Mouse (Mus musculus): ENCODE results near the gene Elf2. TPM values are rescaled to one million over a fixed set of nuclear protein-coding genes. Genes with fewer than 3 reads are reported as not detected.
A peak's percentile ranks its signal among the peaks of the same experiment; 100 is the strongest.
"Not testable (repeated sequence)": the region's sequence is repeated elsewhere in the genome, so short reads cannot be mapped to it uniquely, and the experiment has no call there.

Gene Elf2
- total RNA-seq, 1 experiment from 2014 or later: 88.0 TPM

DNA sequence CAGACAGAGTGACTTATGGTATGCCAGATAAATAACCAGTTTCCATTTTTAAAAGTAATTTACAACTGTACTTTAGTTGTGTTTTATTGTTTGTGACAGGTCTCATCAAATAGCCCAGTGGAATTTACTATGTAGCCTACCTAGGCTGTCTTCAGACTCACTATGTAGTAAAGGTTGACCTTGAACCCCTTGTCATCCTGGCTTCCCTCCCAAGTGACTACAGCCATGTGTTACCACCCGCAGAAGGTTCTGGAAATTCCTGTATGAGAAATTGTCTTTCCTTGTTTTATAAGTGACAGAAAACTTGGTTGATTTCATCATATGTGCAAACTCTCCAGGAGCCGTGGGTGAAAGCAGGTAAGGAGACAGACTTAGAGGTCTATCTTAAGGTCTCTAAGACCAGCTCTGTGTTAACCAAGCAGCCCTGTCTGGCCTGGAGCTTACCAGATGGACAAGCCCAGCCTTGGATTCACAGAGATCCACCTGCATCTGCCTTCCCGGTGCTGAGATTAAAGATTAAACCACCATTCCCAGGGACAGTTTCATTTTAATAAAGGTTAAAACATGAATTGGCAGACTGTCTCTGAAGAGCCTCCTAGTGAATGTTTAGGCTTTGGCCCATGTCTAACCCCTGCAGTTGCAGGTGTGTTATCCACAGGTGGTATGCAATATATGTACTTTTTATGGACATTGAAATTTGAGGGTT lies 108.1 kb downstream of the Elf2 start:
- no peak for DNase-seq

DNA sequence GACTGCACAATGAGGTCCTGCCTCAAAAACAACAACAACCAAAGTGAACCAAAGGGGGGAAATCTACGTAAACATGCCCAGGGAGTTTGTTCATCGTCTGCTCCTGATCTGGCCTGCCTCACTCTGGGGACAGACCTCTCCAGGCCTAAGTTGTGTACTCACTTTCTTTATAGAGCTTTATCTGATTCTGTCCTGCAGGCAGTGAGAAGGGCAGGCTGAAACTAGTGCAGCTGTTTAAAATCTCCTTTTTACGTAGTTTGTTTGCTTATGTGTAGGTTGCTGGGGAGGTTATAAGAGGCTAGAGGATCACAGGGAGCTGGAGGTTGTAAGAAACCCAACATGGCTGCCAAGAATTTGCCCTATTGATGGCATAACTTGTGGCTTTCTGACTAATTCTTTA lies 109.0 kb downstream of the Elf2 start:
- no peak for DNase-seq

DNA sequence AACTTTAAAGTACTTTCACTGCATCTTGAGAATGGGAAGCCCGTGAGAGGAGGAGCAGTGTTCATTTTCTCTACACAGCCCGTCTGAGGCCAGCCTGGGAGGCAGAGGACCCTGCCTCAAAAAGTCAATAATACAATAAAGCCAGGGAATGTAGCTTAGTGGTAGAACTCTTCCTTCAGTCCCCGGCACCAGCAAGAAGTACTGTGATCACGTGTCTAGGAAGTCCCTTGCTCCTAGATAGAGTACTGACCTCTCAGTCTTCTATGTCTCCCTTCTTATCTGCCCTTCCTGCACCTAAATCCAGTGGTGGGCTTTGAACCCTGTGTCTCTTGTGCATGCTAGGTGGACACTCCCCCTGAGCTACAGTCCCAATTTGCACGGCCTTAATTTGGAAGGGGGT lies 109.6 kb downstream of the Elf2 start:
- DNase-seq: no peak

DNA sequence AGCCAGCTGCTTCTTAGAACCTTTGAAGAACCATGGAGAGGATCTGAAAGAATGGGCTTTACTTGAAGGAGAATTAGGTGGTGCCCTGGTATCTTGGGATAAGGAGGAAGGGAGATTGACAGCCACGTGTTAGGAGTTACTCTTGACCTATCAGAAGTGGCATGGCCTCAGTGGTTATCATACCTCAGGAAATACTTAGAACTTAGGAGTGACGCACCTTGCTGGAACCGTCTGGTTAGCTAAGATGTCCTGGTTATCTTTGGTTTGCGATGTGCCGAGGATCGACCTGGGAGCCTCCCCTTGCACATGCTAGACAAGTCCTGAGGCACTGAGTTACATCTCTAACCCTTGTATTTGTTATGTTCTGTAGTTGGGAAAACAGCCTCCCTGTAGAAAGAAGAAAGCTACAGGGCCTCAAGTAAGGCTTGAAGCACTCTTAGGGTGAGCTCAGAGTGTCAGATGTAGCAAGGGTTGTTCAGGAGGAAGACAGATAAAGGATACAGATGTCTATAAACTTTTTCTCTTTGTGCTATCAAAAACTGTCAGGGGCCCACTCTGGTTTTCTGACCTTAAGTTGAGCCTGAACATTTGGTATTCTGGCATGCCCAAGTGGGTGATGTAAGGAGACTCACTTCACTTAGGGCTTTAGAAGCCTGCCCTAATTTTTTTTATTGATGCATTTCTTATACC lies 110.2 kb downstream of the Elf2 start:
- DNase-seq: no peak

DNA sequence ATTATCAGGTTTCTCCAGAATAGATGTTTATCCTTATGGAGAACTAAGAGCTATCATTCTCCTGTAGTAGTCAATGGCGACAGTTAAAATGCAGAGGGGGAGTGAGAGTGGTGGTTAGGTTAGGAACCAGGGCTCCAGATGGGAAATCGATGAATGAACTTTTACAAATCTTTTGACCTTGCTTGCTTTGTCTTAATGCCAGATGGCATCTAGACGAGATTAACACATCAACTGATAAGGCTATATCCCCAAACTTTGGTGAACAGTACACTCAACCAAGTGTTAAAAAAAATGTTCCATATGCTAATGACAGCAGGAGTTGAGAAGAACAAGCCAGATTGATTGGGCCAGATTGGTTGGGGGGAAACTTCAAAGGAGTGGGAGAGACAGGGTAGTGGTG lies 111.2 kb downstream of the Elf2 start:
- DNase-seq: no peak

DNA sequence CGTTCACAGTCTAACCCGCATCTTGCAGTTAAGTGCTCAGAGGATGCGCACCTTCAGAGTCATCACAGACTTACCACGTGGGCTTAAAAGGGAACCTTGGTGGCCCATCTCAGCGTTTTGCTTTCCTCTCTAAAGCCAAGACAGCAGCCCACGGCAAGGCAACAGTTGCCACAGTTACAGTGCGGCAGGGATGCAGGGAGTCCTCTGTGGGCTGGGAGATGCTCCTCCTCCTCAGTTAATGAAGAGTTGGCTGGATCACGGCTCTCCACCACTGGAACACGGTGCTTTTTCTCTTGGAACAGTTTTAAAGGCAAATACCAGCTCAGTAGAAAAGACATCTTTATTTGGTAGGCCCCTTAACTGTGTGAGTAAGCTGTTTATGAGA lies 111.7 kb downstream of the Elf2 start:
- no peak for DNase-seq

DNA sequence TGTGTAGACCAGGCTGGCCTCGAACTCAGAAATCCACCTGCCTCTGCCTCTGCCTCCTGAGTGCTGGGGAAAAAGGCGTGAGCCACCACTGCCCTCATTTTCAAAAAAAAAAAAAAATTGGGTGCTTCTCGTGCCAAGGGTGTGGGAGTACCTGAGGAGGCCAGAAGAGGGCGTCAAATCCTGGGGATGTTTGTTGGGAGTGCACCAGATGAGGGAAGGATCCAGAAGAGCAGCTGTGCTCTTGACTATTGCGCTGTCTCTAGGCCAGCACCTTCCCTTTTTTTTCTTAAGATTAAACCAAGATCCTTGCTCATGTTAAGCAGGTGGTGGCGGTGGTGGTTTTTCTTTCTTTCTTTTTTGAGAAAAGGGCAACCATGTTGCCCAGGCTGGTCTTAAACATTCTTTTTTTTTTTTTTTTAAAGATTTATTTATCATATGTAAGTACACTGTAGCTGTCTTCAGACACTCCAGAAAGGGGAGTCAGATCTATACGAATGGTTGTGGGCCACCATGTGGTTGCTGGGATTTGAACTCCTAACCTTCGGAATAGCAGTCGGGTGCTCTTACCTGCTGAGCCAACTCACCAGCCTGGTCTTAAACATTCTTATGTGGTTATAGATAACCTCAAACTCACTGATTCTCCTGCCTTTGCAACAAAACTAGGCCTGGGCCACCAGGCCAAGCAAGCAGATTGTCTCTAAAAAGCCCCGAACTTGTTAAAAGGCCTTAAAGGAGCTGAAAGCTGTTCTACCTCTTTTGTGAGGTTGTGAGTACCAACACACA lies 112.2 kb downstream of the Elf2 start:
- DNase-seq: peak; percentile 50

DNA sequence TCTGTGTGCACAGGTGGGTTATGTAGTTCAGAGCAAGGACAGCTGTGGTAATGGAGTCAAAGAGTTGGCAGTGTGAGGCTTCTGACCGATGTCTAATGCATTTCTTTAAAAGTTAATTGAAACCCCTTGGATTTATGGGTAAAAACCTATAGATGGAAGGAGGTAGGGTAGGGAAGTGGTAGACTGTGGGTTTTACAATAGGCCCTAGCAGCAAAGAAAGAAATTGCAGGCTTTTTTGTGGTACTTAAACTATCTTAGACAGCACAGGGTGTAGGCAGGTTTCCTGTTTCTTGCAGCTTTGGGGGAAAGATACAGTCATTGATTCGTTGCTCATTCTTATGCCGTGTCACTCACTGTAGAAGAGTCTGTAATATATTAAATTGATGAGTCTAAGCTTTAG lies 113.9 kb downstream of the Elf2 start:
- no peak for DNase-seq

DNA sequence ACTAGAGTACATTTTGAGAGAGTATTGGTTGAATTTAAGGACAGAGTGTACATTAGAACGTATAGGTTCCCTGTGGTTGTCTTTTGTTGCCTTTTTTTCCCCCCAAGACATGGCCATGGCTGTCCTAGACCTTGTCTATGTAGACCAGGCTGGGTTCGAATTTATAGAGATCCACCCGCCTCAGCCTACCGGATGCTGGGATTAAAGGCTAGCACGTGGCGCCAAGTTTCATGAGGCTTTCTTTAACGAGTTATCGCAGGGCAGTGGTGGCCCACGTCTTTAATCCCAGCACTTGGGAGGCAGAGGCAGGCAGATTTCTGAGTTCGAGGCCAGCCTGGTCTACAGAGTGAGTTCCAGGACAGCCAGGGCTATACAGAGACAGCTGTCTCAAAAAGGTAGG lies 114.5 kb downstream of the Elf2 start:
- DNase-seq: no peak

DNA sequence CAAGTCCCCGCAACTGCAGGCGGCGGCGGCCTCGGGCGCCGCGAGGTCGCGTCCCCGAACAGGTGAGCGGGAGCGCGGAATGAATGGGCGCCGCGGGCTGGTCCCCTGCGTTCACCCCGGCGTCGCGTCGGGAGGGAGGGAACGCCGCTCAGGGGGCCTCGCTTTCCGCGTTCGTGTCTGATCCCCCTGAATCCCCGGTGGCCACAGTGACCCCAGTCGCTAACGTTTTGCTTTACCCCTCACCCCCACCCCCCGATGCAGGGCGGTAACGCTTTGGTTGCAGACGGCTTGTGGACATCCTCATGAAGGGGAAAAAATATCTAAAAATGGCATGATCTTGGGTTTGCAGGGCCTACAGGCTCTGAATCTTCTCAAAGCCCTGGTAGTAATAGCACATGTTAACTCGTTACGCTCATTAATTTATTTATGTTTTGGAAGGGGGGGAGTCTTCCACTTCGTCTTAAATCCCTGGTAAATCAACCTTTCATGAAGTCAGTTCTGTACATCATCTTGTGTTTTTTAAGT lies 115.2 kb downstream of the Elf2 start:
- DNase-seq: no peak

DNA sequence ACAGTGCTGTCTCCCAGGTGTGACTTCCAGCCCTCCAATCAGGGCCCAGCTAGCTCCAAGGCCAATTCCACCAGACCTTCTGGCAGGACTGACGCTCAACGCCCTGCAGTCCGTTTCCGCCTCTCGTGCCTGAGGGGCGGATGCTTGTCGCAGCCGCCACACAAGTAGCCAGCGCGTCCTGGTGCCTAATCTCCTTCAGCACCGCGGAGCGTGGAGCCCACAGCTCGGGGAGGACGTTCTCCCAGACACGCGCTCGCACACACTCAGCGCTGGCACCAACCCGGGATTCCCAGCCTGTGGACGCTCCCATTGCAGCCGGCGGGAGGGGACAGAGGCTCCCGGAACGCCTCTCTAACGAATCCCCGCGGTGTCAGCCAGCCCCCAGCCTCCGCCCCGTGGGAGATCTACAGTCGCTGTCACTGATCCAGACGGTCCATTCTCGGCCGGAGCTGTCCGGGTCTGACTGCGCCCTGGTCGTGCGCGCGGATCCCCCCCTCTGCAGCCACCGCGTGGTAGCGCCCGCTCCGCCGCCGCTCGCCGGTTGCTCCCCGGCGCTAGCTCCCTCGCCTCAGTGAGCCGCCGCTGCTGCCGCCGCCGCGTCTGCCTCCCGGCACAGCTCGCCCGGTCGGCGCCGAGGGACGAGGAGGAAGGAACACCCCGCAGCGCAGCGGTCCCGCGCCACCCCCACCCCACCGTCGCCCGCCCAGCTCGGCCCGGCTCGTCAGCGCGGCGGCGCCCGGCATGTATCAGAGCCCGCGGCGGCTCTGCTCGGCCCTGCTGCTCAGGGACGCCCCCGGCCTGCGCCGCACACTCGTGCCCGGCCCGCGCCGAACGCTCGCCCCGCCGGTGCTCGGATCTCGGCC lies 115.9 kb downstream of the Elf2 start, which contains the start of gene Noct:
TSS of gene Noct (plus strand) at position 85 of the 863 bp plus-strand sequence.
- DNase-seq: peak; percentile 86

DNA sequence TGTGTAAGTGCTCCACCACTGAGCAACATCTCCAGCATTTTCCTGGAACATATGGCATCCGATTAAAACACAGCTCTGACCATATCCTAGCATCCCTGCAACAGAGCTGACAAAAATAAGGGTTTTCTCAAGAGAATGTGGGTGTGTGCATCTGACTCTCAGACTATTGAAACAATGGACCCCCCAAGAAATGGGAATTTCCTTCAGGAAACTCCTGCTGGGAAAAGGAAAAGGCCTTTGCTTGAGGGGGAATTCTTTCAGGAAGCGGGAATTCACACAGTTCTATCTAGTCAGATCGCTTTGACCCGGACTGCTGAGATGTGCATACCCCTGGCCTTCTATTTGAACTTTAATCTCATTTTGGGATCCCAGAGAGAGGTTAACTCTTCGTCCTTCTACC lies 116.9 kb downstream of the Elf2 start:
- no peak for DNase-seq

DNA sequence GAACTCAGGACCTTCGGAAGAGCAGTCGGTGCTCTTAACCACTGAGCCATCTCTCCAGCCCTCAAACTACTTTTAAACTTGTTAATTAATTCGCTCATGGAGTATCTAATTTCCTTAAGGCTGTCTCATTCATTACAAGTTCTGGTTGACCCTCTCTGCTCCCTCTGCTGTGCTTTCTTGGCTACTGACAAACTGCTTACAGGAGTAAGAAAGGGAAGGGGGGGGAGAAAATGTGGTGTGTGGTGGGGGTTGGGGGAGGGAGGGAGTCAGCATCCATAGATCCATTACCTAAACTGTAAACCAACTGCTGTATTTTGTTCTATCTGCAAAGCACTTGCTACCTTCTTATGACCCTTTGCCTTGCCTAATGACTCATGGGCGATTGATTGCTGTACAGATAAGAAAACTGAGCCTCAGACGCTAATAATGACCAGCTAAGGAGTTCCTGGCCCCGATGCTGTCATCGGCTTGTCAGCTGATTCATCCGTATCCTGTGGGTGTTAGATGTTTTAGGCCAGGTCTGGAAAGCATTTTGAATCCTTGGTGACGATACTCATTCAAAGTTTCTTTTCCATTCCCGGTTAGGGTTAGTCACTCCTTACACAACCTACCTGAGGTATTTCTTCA lies 117.5 kb downstream of the Elf2 start:
- no peak for DNase-seq

DNA sequence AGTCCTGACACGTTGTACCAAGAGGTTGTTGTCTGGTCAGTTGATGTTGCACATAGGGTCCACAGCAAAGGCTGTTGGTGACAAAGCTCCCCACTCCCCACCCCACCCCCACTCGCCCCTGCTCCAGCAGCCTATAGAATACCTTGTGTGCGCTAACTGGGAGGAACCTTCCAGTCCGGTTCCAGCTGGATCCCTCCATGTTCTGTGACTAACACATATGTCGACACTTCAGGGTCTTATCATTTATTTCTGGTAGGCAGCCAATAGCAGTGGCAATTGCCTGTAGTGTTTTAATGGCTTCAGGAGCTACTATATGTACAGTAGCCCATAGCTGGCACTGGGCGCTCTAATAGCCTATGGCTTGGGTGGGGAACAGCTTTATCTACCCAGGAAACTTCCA lies 118.2 kb downstream of the Elf2 start:
- DNase-seq: no peak

DNA sequence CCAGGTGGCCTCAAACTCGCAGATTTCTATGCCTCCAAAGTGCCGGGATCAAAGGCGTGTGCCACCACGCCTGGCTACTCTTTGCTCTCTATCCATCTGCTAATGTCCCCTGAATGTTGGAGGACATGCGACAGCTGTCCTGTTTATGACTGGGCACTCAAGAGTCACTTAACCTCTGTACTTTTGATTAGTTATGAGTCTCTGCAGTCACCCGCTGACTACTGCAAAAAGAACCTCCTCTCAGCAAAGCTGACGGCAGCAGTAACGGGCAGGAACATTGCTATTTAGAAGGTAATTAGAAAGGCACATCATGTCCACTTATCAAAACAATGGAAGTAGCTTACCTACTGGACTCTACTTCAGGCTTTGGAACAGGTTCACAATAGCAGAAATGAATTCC lies 118.6 kb downstream of the Elf2 start:
- DNase-seq: no peak

DNA sequence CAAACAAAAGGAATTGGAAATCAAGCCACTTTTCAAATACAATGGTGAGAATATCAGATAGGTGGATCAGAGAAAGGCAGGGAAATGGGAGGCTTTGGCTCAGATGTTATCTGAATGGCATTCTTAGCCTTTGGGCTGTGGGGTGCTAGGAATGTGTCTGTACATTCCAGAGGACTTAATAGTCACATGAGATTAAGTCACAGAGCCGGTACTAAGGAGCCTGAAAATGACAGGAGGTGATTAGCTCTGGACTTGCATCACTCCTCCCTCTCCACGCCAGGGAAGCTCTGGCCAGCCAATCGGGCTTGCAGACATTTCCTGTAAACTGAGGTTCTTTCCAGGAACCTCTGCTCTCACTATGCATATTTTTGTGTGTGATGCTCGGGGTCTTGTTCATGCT lies 119.6 kb downstream of the Elf2 start:
- no peak for DNase-seq

DNA sequence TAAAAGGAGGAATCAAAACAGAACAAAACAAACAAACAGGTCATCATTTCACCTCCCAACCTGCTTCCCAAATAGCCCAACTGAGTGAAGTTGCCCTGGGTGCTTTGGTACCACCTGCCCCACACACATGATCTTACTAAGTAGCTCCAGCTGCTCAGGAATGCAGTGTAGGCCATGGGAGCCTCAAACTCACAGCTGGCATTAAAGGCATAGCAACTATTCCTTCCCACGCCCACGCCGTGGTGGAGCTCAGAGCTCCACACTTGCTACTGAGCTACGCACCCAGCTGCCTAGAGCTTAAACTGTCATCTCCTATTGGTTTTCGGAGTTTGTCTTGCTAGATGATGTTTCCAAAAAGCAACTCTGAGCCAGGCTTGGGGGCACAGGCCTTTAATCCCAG lies 121.2 kb downstream of the Elf2 start:
- DNase-seq: no peak

DNA sequence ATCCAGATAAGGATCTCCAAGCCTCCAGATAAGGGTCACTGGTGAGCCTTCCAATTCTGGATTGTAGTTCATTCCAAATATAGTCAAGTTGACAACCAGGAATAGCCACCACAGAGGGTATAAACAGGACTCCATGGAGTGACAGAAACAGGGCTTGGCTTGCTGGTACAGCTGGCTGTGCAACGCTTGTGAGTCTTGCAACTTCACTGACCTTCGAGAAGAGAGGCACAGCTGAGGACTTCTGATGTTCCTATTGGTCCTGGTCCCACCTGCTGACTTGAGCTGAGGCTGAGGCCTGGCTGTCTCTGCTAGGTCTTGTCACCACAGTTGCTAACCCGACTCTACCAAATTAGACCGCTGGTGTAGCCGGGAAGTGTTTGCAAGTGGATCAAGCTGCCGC lies 122.1 kb downstream of the Elf2 start:
- DNase-seq: not testable (repeated sequence)

DNA sequence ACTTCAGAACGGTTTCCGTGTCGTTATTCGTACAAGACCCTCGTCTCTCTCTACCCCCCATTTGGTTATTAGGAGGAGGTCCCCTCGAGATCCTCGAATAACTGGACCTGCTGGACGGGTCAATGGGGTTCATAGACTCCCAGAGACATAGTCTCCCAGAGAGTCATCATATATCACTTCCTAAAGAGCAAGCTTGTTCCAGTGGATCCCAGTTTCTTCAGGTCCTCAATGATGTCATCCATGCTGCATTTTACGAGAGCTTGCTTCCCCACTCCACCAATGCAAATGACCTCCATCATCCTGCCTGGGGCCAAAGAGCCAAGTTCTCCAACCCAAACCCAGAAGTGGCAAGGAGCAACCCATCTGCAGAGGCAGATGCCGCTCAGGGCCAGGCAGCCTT lies 124.1 kb downstream of the Elf2 start:
- not testable (repeated sequence) for DNase-seq

DNA sequence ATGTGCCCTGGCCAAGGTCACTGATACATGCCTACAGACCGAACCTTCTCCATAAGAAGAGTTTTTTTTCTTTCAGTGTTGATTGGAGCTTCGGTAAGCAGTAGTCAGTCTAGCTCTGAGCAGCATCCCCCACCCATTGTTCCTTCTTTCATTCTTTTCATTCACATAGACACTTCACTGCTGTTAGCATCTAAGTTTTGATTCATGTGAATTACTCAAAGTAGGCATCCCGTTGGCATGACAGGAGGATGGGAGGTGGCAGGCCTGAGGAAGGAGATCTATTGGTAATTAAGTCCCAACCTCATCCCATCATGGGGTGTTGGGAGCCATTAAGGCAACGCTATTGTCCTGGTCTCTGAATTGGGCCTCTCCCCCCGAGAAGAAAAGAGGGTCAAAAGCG lies 124.8 kb downstream of the Elf2 start:
- no peak for DNase-seq

DNA sequence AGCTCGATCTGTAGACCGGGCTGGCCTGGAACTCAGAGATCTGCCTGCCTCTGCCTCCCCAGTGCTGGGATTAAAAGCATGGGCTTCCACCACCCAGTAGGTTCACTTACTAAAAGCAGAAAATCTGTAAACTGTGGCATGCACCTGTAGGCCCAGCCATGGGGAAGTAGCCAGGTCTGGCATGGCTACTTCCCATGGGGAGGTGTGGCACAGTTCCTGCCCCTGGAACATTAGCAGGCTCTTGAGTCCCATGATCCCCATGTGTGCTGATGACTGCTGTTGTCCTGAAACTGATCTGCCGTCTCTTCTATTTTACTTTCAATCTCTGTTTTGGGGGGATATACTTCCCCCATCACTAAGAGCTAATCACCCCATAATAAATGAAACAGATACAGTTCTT lies 127.4 kb downstream of the Elf2 start:
- DNase-seq: no peak

DNA sequence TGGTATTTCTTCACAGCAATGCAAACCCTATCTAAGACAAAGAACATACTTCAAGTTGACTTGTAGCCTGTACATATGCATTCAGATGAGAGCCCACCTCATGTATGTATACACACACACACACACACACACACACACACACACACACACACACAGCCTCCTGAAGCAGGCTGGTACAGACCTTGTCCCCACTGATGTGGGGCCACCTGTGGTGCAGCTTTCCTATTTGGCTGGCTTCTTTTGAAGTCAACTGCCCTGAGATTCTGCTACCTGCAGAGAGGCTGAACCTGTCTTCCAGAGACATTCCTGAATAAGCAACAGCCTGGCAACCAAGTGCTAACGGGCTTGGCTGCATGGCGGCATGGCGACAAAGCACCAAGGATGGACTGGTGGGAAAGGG lies 130.0 kb downstream of the Elf2 start:
- DNase-seq: no peak

Measured in adrenal gland, postnatal 25 days (tissue).